Mouse (Mus musculus): ENCODE results near the gene Gm26566.

Gm26566 gene

GRCm38 (mm10) chr4:88721791-88722721 lies at the start of gene Gm26566, which contains the start of gene Klhl9:
Gene Gm26566, plus strand, starts transcription at chr4:88721805.
Gene Klhl9, minus strand, starts transcription at chr4:88722465.
- DNase-seq (ENCODE audit: low spot score): peak; percentile 90

GRCm38 (mm10) chr4:88676824-88677223 lies 44.8 kb upstream of the Gm26566 start, which contains the start of gene Ifna16:
Gene Ifna16, minus strand, starts transcription at chr4:88676924.
- DNase-seq (ENCODE audit: low spot score): no peak

GRCm38 (mm10) chr4:88680362-88680761 lies 41.2 kb upstream of the Gm26566 start:
- no peak for DNase-seq (ENCODE audit: low spot score)

GRCm38 (mm10) chr4:88681353-88681752 lies 40.3 kb upstream of the Gm26566 start:
- no peak for DNase-seq (ENCODE audit: low spot score)

GRCm38 (mm10) chr4:88683812-88684211 lies 37.8 kb upstream of the Gm26566 start, which contains the start of gene Ifna2:
Gene Ifna2, minus strand, starts transcription at chr4:88683912.
- DNase-seq (ENCODE audit: low spot score): no peak

GRCm38 (mm10) chr4:88691259-88691658 lies 30.3 kb upstream of the Gm26566 start, which contains the start of gene Ifnab:
Gene Ifnab, minus strand, starts transcription at chr4:88691359.
- no peak for DNase-seq (ENCODE audit: low spot score)

- no peak for DNase-seq (ENCODE audit: low spot score)
These were observed 29.1 kb upstream of the Gm26566 start for GRCm38 (mm10) chr4:88692537-88692936.

- DNase-seq (ENCODE audit: low spot score): no peak
These were observed 28.2 kb upstream of the Gm26566 start for GRCm38 (mm10) chr4:88693392-88693791.

- DNase-seq (ENCODE audit: low spot score): peak; percentile 77
These were observed 25.2 kb upstream of the Gm26566 start for GRCm38 (mm10) chr4:88696237-88696884.

GRCm38 (mm10) chr4:88697108-88697507 lies 24.5 kb upstream of the Gm26566 start:
- DNase-seq (ENCODE audit: low spot score): no peak

GRCm38 (mm10) chr4:88697753-88698152 lies 23.9 kb upstream of the Gm26566 start:
- no peak for DNase-seq (ENCODE audit: low spot score)

GRCm38 (mm10) chr4:88698781-88699180 lies 22.8 kb upstream of the Gm26566 start:
- DNase-seq (ENCODE audit: low spot score): no peak

- DNase-seq (ENCODE audit: low spot score): no peak
These were observed 22.3 kb upstream of the Gm26566 start for GRCm38 (mm10) chr4:88699301-88699700.

GRCm38 (mm10) chr4:88705924-88706323 lies 15.7 kb upstream of the Gm26566 start:
- DNase-seq (ENCODE audit: low spot score): no peak

- DNase-seq (ENCODE audit: low spot score): no peak
These were observed 14.3 kb upstream of the Gm26566 start for GRCm38 (mm10) chr4:88707128-88707826.

GRCm38 (mm10) chr4:88714281-88714680 lies 7.3 kb upstream of the Gm26566 start:
- no peak for DNase-seq (ENCODE audit: low spot score)

- no peak for DNase-seq (ENCODE audit: low spot score)
These were observed 6.5 kb upstream of the Gm26566 start for GRCm38 (mm10) chr4:88715059-88715458.

- DNase-seq (ENCODE audit: low spot score): no peak
These were observed 2.9 kb upstream of the Gm26566 start for GRCm38 (mm10) chr4:88718715-88719114.

- DNase-seq (ENCODE audit: low spot score): no peak
These were observed 2.0 kb downstream of the Gm26566 start for GRCm38 (mm10) chr4:88723497-88724090.

- DNase-seq (ENCODE audit: low spot score): no peak
These were observed 5.1 kb downstream of the Gm26566 start for GRCm38 (mm10) chr4:88726727-88727126.

- DNase-seq (ENCODE audit: low spot score): peak; percentile 28
These were observed 5.7 kb downstream of the Gm26566 start for GRCm38 (mm10) chr4:88727324-88727723.

GRCm38 (mm10) chr4:88738480-88738879 lies 16.9 kb downstream of the Gm26566 start:
- DNase-seq (ENCODE audit: low spot score): peak; percentile 62
